Mouse (Mus musculus): ENCODE measurements around the gene 1700013H16Rik. TPM values are rescaled to one million over a fixed set of nuclear protein-coding genes. Genes with fewer than 3 reads are reported as not detected.
"Not testable (repeated sequence)": the region's sequence is repeated elsewhere in the genome, so short reads cannot be mapped to it uniquely, and the experiment has no call there.

1700013H16Rik gene
- polyA plus RNA-seq (2015; fragmentation: Nextera tagmentation; extraction: Ambion mirVana) = not detected in 2 replicates

DNA sequence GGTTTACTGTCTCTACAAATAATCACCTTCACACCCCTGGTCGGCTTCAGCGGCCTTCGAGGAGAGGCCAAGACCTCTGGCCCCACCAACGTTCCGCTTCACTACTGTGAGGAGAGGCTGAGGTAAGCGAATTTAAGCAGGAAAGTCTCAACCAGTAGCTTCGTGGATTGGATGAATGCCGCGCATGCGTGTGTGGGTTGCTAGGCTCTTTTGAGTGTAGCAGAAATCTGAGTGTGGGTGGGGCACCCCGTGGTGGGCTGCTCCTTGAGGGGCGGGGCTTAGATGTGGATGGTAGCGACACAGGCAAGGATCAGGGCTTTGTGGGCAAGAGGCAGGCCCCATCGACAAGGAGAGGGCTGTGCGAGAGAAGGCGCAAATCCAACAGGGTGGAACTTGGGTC, at the start of gene 1700013H16Rik:
Gene 1700013H16Rik, minus strand, starts transcription at position 96 of the 400 bp plus-strand sequence.
- Histone ChIP-seq H3K4me2 (no peak within 1 kb of the TSS), H3K4me3 (no peak within 1 kb of the TSS)

DNA sequence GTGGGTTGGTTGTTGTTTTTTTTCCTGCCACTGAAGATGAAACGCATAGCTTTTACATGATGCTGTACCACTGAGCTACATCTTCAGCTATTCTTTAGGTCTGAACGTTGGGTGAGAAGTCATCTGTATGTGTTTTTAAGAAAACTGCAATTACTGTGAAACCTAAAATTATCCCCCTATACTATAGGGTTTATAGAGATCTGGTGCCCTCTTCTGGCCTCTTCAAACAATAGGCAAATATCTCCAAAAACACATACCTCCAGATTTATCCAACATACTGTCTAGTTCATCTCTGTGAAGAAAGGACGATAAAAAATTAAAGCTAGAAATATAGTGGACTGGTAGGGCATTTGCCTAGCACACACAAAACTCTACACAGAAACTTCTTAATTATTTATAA, 41.4 kb upstream of the 1700013H16Rik start:
- ATAC-seq = no peak
- H3K9ac ChIP-seq = no peak overlapping the region
- no peaks in the 10 kb centered on the region for H3K27me3 ChIP-seq
- H3K9me3 ChIP-seq (replicated peaks) = no peaks in the 10 kb centered on the region
- no peak overlapping the region for H3K4me2 ChIP-seq
- no peaks in the 10 kb centered on the region for H3K36me3 ChIP-seq (ENCODE audit: poor library complexity, severe bottlenecking)
- no peak overlapping the region for H3K4me3 ChIP-seq
- no peak overlapping the region for H3K27ac ChIP-seq
- H3K4me1 ChIP-seq = no peaks in the 10 kb centered on the region
- 29% methylated on average over 3 of the region's 3 CpGs for WGBS

More for the DNA sequence above, at the start of gene 1700013H16Rik:
- WGBS = 93% methylated on average over 16 of the region's 16 CpGs
- Histone ChIP-seq H3K9ac (no peak within 1 kb of the TSS), H3K36me3 (ENCODE audit: poor library complexity, severe bottlenecking) (no peaks in the 10 kb centered on the region), H3K27me3 (no peaks in the 10 kb centered on the region), H3K4me1 (no peaks in the 10 kb centered on the region), H3K27ac (no peak within 1 kb of the TSS), H3K9me3 (replicated peaks) (peaks cover 13% of the 10 kb centered on the region)
- ATAC-seq = no peak

DNA sequence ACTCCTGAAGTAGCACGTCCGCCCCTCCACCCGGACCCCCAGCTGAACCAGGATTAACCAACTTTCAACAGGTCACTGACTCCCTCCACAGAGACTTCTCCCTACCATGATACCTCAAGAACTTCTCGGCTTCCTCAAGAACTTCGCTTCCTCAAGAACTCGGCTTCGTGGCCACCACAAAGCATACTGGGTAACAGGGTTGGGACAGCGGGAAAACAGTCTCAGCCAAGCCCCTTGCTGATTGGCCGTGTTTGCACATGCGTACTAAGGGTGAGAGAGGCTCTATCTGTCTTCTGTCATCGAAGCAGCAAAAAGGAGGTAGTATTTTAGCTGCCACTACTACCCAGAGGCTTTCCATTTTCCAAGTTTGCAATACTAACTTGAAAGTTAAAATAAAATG, 39.9 kb upstream of the 1700013H16Rik start, which contains the start of gene Xlr:
Gene Xlr, minus strand, starts transcription at position 188 of the 400 bp plus-strand sequence.
- H3K9me3 ChIP-seq (replicated peaks); H3K4me1 ChIP-seq; H3K9ac ChIP-seq; H3K27ac ChIP-seq; ATAC-seq; H3K4me3 ChIP-seq; H3K36me3 ChIP-seq (ENCODE audit: poor library complexity, severe bottlenecking); H3K4me2 ChIP-seq; H3K27me3 ChIP-seq: not testable (repeated sequence)
- WGBS = 88% methylated on average over 11 of the region's 11 CpGs

DNA sequence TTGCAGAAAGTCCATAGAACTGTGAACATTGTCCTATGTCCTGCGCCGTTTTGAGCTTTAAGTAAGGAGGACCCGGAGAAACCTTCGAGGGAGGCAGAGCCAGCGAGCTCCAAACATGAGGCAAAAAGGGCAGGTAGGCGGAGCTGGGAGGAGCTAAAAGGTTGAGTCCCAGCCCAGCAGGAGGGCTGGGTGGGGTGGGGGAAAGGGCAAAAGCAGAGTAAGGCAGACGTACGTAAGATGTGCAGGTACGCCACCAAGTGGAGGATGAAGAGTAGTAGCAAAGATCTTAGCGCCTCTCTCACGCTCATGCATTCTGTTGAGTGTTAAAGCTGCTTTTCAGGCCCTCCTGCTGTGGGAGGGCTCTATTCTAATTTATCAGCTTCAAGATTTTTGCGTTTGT, 18.6 kb upstream of the 1700013H16Rik start, which contains the start of gene Zfp36l3:
Gene Zfp36l3, minus strand, starts transcription at position 119 of the 400 bp plus-strand sequence.
- WGBS = 91% methylated on average over 12 of the region's 12 CpGs
- no peak for ATAC-seq
- Histone ChIP-seq H3K27me3 (no peaks in the 10 kb centered on the region), H3K4me2 (no peak within 1 kb of the TSS), H3K4me3 (no peak within 1 kb of the TSS), H3K9ac (no peak within 1 kb of the TSS), H3K36me3 (ENCODE audit: poor library complexity, severe bottlenecking) (no peaks in the 10 kb centered on the region), H3K4me1 (no peaks in the 10 kb centered on the region), H3K9me3 (replicated peaks) (no peaks in the 10 kb centered on the region; the same call in 1 of the 2 replicates), H3K27ac (no peak within 1 kb of the TSS)

DNA sequence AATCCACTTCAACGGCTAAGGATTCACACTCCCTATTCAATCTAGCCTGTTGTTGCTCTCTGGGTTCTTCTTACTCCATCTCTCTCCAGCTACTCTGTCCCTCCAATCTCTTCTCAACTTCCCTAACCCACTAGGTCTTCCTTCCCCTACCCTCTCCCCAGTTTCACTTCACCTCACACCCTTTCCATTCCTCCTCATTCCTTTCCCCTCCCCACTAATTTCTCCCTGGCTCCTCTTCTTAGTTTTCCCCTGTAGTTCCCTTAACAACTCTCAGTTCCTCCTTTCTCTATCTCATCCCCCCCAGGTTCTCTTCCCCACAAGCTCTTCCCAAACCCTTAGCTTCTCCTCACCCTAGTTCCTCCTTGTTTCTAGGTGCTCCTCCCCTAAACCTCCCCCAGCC, 4.8 kb downstream of the 1700013H16Rik start:
- Histone ChIP-seq H3K9me3 (replicated peaks) (peaks cover 10% of the 10 kb centered on the region), H3K4me2 (no peak overlapping the region), H3K27me3 (no peaks in the 10 kb centered on the region), H3K4me1 (no peaks in the 10 kb centered on the region), H3K9ac (no peak overlapping the region), H3K4me3 (no peak overlapping the region), H3K27ac (no peak overlapping the region), H3K36me3 (ENCODE audit: poor library complexity, severe bottlenecking) (no peaks in the 10 kb centered on the region)
- 95% methylated on average over 1 of the region's 1 CpGs for WGBS
- ATAC-seq = no peak

DNA sequence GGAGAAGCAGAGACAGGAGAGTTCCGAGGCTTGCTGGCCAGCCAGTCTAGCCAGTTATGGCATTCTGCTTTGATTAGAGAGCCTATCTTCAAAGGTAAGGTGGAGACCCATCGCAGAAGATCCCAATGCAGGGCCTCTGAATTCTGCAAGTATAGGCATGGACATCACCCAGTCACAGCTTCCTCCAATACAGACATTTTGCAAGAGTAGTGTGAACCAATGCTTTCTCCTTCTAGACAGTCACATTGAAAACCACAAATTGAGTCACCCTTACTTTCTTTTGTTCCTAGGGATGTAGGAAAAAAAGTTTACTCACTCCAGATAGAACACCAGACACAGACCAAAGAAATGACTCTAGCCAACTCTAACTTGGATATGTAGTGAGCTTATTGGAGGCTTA, 28.7 kb downstream of the 1700013H16Rik start:
- no peak overlapping the region for H3K4me3 ChIP-seq
- no peak overlapping the region for H3K9ac ChIP-seq
- ATAC-seq = no peak
- no peaks in the 10 kb centered on the region for H3K4me1 ChIP-seq
- H3K36me3 ChIP-seq (ENCODE audit: poor library complexity, severe bottlenecking) = no peaks in the 10 kb centered on the region
- no peaks in the 10 kb centered on the region for H3K27me3 ChIP-seq
- H3K27ac ChIP-seq = no peak overlapping the region
- 86% methylated on average over 2 of the region's 2 CpGs for WGBS
- H3K4me2 ChIP-seq = no peak overlapping the region
- no peaks in the 10 kb centered on the region for H3K9me3 ChIP-seq (replicated peaks)

DNA sequence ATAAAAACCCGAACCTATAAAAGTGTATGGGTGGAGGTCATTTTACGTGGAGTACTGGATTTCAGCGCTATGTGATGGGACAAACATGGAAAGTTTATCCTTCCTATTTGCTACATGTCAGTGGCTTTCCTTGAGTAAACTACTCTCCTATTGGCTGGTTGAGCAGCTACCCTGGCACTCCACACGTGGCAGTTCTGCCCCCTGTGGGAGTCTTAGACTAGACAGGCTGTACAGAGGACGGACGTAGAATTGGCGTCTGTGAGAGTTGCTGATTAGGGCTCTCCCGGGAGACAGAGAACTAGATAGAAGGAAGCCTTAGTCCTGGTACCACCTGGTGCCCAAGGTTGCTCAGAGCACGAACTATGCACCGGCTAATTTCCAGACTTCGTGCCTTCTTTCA, 33.0 kb downstream of the 1700013H16Rik start, which contains the start of gene 4930502E18Rik:
Gene 4930502E18Rik, plus strand, starts transcription at position 231 of the 400 bp plus-strand sequence.
- H3K27me3 ChIP-seq = no peaks in the 10 kb centered on the region
- no peaks in the 10 kb centered on the region for H3K9me3 ChIP-seq (replicated peaks)
- H3K4me2 ChIP-seq = no peak within 1 kb of the TSS
- ATAC-seq = no peak
- WGBS = 84% methylated on average over 11 of the region's 11 CpGs
- H3K36me3 ChIP-seq (ENCODE audit: poor library complexity, severe bottlenecking) = no peaks in the 10 kb centered on the region
- no peak within 1 kb of the TSS for H3K27ac ChIP-seq
- no peak within 1 kb of the TSS for H3K9ac ChIP-seq
- no peak within 1 kb of the TSS for H3K4me3 ChIP-seq
- no peaks in the 10 kb centered on the region for H3K4me1 ChIP-seq

DNA sequence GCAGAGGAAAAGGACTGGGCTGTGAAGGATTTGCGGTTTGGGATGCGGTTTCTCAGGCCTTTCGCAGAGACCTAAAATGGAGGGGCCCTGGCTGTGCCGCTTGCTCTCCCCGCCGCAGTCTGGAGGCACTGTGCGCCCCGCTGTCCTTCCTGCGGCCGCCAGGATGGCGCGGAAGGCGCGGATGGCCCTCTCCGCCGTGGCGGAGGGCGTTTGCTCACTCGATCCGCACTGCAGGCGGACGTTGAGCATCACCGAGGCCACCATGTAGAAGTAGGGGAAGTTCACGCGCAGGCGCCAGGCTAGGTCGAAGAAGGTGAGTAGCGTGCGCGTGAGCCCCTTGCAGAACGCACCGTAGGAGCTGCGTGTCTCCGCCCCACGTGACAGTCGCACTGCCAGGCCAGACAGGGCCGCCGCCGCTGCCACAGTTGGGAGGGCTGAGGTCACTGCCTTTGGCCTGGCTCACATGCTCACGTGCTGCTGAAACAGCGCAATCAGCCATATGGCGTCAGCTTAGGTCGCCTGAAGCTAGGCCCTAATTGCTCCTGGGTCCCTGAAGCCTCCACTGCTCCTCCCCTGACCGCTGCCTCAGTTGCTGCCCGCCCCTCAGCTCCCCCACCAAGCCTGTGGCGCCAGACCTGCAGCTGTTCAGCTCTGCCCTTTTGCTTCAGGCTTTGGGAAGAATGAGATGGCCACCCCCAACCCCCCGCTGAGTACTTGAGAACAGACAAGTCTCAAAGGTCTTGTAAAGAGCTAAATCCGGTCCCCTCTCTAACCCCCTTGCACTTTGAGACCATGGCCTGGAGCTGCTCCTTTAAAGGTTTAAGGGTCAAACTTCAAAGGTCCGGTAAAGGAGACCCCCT, 41.1 kb downstream of the 1700013H16Rik start:
- peak overlapping the region; percentile 52 for H3K9ac ChIP-seq
- peak; percentile 90 for ATAC-seq
- WGBS = 16% methylated on average over 47 of the region's 49 CpGs

DNA sequence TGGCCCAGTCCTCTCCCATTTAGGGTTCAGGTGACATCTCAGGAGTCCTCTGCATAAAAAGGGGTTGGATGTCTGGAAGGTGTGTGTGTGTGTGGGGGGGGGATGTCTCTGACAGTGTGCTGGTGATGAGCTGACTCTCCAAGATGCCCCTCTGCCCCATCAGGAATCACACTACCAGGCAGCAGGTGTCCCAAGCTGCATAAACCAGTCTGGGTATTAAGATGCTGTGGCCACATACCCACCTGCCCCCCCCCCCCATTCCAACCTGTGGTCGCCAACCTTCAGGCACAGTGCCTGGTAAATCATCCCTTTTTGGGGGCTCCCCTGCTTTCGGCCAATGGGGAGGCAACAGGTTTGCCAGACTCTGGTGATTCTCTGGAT, 41.7 kb downstream of the 1700013H16Rik start:
- Histone ChIP-seq H3K27me3 (no peaks in the 10 kb centered on the region), H3K9me3 (replicated peaks) (no peaks in the 10 kb centered on the region), H3K4me1 (no peaks in the 10 kb centered on the region), H3K4me3 (peak overlapping the region; percentile 34), H3K9ac (peak overlapping the region; percentile 52), H3K4me2 (peak overlapping the region; percentile 60), H3K27ac (no peak overlapping the region), H3K36me3 (ENCODE audit: poor library complexity, severe bottlenecking) (no peaks in the 10 kb centered on the region)
- no peak; the same call in 1 of the 2 replicates for ATAC-seq
- no CpG with 5 or more reads among the region's 2 CpGs for WGBS

More for the DNA sequence above, 41.1 kb downstream of the 1700013H16Rik start:
- H3K4me2 ChIP-seq = peak overlapping the region; percentile 60
- no peaks in the 10 kb centered on the region for H3K9me3 ChIP-seq (replicated peaks)
- H3K4me3 ChIP-seq = peak overlapping the region; percentile 34
- no peaks in the 10 kb centered on the region for H3K36me3 ChIP-seq (ENCODE audit: poor library complexity, severe bottlenecking)
- H3K27ac ChIP-seq = no peak overlapping the region
- H3K27me3 ChIP-seq = no peaks in the 10 kb centered on the region
- no peaks in the 10 kb centered on the region for H3K4me1 ChIP-seq

DNA sequence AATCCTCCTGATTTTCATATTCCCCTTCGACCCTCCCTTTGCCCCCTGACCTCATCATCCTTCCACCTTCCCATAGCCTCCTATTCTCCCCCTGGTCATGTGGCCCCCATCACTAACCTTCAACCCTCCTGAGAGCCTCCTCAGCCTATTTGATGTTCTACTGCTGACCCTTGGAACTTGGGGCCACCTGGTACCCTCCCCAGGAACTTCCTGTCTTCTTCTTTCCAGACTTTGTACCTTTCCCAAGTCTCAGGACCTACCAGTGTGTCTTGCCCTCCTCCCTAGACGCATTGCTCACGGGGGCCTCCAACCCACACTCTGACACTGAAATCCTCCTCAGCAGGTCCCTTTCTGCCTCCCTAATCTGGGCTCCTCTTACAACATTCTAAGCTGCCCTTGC, 55.0 kb downstream of the 1700013H16Rik start:
- Histone ChIP-seq H3K27ac (no peak overlapping the region), H3K4me2 (no peak overlapping the region), H3K9ac (no peak overlapping the region), H3K4me1 (no peaks in the 10 kb centered on the region), H3K9me3 (replicated peaks) (no peaks in the 10 kb centered on the region; the same call in 1 of the 2 replicates), H3K36me3 (ENCODE audit: poor library complexity, severe bottlenecking) (no peaks in the 10 kb centered on the region), H3K27me3 (no peaks in the 10 kb centered on the region), H3K4me3 (no peak overlapping the region)
- no peak for ATAC-seq
- 79% methylated on average over 3 of the region's 3 CpGs for WGBS

DNA sequence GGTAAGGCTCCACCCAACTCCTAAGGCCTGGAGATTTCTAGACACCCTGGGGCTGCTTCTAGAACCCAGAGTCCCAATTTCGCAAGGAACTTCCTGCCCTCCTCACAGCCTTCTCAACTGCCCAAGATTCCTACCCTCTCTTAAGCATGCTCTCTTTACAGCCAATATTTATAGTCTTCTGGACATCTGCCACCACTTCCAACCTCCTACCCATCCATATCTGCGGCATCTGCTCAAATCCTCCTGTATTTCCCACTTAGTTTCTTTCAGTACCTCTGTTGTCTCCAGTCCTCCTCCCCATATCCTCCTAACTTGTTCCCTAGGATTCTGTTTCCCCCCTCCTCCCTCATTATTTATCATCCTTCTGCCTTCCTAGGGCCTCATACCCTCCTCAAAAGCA, 58.4 kb downstream of the 1700013H16Rik start:
- H3K4me1 ChIP-seq = no peaks in the 10 kb centered on the region
- WGBS = 92% methylated on average over 2 of the region's 2 CpGs
- H3K4me2 ChIP-seq = no peak overlapping the region
- no peaks in the 10 kb centered on the region for H3K27me3 ChIP-seq
- no peak overlapping the region for H3K4me3 ChIP-seq
- ATAC-seq = no peak
- no peaks in the 10 kb centered on the region for H3K36me3 ChIP-seq (ENCODE audit: poor library complexity, severe bottlenecking)
- H3K9ac ChIP-seq = no peak overlapping the region
- H3K9me3 ChIP-seq (replicated peaks) = no peaks in the 10 kb centered on the region
- no peak overlapping the region for H3K27ac ChIP-seq

DNA sequence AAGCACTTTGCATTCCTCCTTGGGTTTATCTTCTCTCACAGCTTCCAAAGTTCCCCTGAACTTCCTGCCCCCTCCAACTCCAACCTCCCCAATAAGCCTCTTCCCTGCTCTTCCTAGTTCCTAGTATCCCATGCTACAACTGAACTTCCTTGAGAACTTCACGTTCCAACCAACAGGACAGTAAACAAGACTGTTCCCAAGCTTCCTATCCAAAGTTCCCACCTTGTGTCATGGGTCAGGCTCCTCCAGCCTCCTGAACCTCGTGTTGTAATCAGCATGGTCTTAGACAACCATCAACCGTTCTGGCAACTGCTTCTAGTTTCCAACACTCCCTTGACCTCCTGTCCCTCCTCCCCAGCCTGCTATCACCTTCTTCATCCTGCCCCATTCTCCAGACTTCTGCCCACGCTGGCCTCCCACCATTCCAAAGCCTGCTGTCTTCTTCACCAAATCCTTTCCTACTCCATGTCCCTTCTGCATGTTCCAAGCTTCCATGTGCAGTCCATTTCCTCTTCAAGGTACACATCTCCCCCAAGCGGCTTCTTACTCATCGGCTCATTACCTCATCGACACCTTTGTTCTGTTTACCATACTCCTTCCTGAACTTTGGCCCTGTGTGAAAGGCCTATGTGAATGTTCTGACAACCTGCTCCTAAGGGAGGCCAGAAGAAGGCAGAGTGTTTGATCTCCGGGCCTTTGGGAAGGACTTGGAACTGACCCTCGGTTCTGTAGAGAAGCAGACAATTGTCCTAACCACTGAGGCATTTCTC, 63.4 kb downstream of the 1700013H16Rik start:
- H3K9ac ChIP-seq = no peak overlapping the region
- no peak for ATAC-seq
- H3K4me1 ChIP-seq = no peaks in the 10 kb centered on the region
- 84% methylated on average over 9 of the region's 9 CpGs for WGBS
- H3K4me3 ChIP-seq = no peak overlapping the region
- H3K27me3 ChIP-seq = no peaks in the 10 kb centered on the region
- no peak overlapping the region for H3K4me2 ChIP-seq
- H3K36me3 ChIP-seq (ENCODE audit: poor library complexity, severe bottlenecking) = no peaks in the 10 kb centered on the region
- no peaks in the 10 kb centered on the region for H3K9me3 ChIP-seq (replicated peaks)
- H3K27ac ChIP-seq = no peak overlapping the region

All from forebrain, embryonic 13.5 days (tissue).